Mouse (Mus musculus): ENCODE results near the gene Sfi1. TPM values are rescaled to one million over a fixed set of nuclear protein-coding genes. Genes with fewer than 3 reads are reported as not detected.
A peak's percentile ranks its signal among the peaks of the same experiment; 100 is the strongest.
"Not testable (repeated sequence)": the region's sequence is repeated elsewhere in the genome, so short reads cannot be mapped to it uniquely, and the experiment has no call there.

Gene Sfi1
- total RNA-seq, 2 experiments from 2014 or later = 14.9 to 33.4 TPM

DNA sequence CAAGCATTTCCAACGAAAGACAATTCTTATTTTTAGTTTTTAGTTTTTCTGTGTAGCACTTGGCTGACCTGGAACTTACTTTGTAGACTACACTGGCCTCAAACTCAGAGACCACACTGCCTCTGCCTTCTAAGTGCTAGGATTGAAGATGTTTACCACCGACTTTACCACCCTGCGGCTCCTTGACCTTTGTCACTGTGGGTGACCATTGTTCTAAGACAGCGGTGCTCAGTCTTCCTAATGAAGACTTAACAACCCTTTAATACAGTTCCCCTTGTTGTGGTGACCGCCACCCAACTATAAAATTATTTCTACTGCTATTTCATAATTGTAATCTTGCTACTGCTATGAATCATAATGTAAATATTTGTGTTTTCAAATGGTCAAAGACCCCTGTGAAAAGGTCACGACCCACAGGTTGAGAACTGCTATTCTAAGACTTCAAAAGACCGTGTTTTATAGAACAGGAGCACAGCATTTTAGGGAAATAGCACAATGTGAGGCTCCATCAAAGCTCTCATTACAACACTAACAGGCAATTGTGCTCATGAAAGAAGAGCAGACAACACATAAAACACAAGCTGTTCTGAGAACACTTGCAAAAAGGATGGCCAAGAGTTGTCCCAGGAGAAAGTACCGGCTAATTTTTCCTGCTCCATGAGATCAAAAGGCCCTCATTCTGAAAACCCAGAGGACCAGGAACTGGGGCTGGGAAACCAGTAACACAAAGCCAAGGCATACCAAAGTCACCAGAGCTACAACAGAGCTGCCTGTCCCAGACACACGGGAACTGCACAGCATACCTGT lies 47.7 kb downstream of the Sfi1 start:
- DNase-seq = peak; percentile 24

GRCm38 (mm10) chr11:3143984-3144383 lies 49.3 kb downstream of the Sfi1 start:
- not testable (repeated sequence) for DNase-seq

- peak; percentile 80 for DNase-seq
Observed at GRCm38 (mm10) chr11:3142413-3142812, 50.9 kb downstream of the Sfi1 start.

DNA sequence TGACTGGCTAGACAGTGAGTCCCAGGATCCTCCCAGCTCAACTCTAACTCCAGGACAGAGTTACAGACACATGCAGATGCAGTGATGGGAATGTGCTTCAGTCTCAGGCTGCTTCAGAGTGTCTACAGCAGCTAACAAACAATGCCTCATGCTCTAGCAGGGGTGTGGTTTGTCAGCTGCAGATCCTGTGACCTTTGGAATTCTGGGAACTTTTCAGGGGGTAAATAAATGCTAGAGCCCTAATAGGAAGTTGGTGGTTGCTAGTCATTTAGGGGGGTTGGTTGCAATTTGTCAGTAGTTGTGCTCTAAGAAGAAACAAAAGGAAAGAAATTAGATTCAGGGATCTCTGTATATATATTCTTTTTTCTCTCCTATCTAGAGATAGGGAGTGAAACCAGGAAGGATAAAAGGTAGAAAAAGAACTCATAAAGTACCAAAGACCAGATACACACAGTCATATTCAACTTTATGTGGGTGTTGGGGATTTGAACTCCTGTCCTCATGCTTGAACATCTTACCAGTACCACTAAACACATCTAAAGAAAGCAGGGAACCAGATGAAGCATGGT lies 52.2 kb downstream of the Sfi1 start:
- DNase-seq = not testable (repeated sequence)

GRCm38 (mm10) chr11:3138323-3138722 lies 54.9 kb downstream of the Sfi1 start:
- peak; percentile 36 for DNase-seq

DNA sequence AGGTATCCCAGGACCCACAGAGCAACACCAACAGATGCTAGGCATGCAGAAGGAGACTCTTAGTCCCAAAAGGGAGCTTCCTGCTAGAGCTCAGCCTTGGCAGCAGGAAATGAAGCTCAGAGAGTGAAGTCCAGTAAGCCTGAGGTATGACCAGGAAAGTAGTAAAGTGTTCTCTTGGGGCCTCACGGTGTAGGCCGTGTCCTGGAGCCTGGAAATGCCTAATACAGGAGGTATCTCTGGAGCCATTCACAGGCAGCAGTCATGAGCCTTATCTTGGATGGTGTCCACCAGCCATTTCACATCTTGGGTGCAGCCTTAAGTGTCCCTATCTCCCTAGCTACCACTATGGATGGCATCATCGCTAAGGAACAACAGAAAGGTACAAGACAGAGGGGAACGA lies 56.0 kb downstream of the Sfi1 start:
- DNase-seq = peak; percentile 57

DNA sequence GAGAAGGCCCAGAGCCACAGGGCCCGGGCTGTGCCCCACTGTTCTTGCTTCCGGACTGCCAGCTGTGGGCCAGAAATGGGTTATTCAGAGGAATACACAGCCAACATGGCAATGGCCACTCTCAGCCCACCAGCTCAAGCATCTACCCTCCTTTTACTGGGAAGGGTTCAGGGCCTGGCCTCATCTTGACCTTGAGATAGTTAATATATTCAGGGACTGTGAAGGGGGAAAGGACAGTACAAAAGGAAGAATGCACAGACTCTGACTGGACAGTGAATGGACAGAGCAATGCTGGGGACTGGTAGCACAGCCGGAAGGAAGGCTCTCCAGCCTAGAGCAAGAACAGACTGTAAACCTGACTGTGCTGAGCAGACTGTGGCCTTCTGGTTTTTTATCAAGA lies 57.3 kb downstream of the Sfi1 start:
- not testable (repeated sequence) for DNase-seq

DNA sequence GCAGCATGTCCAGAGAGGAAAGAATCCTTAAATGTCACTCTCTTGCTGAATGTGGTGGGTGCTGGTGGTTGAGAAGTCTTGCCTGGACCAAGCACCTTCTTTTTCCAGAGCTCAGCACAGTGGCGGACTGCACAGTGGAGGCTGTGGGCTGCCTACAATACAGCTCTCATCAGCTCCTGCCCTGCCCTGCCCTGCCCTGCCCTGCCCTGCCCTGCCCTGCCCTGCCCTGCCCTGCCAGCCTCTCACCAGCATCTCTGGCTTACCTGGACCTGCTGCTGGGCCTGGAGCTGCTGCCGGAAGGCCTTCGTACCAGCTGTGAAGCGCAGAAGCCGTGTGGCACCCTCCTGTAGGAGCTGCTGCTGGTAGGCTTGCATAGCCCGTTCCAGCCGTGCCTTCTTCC lies 57.9 kb downstream of the Sfi1 start:
- DNase-seq = not testable (repeated sequence)

DNA sequence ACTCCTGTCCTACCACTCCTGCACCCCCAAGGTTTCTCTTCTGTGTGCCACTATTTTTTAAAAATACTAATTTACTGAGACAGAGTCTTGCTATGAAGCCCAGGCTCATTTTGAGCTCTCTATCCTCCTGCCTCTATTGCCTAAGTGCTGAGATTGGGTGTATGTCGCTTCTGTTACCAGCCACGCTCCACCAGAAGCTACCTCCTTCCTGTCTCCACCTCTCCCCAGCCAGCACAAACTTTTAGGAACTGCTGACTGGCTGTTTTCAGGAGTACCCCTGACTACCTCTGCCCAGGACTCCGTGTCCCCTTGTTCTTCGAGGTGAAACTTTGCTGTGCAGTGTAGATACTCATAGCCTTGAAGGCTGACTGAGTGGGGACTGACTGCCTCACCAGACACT lies 59.9 kb downstream of the Sfi1 start:
- DNase-seq = not testable (repeated sequence)

GRCm38 (mm10) chr11:3132957-3133356 lies 60.3 kb downstream of the Sfi1 start:
- DNase-seq = peak; percentile 49

DNA sequence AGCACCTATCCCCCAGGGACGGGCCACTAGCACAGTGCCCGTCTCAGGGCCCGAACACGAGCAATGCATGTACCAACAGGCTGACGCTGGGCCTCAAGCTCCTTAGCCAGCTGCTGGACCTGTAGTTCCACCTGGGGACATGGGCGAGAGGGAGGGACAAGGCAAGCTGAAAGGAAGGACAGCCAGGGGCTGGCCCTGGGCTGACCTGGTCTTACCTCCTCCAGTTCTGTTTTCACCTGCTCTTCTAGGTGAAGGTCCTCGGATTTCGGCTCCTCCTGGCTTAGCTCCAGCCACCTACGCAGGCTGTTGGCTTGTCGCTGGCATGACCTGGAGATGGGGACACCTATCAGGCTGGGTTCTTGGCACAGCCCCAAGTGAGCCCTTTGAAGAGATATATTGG lies 61.3 kb downstream of the Sfi1 start:
- DNase-seq = peak; percentile 72

GRCm38 (mm10) chr11:3129852-3130251 lies 63.4 kb downstream of the Sfi1 start:
- peak; percentile 71 for DNase-seq

DNA sequence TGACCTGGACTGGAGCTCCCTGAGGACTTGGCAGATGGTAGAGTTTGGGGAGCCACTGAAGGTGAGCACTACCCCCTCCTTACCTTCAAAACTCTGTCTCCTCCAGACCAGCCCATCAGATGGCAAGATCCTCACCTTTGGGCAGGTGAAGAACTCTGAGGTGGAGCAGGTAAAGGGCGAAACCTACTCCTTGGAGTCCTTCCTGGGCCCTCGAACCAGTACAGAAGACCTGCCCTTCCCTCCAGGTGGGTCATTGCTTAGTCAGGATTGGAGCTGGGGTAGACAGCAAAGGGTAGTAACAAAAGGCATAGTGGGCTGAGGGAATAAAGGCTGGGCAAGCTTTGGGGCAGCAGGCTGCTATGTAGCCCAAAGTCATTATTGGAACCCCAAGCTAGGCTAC lies 64.0 kb downstream of the Sfi1 start:
- not testable (repeated sequence) for DNase-seq

DNA sequence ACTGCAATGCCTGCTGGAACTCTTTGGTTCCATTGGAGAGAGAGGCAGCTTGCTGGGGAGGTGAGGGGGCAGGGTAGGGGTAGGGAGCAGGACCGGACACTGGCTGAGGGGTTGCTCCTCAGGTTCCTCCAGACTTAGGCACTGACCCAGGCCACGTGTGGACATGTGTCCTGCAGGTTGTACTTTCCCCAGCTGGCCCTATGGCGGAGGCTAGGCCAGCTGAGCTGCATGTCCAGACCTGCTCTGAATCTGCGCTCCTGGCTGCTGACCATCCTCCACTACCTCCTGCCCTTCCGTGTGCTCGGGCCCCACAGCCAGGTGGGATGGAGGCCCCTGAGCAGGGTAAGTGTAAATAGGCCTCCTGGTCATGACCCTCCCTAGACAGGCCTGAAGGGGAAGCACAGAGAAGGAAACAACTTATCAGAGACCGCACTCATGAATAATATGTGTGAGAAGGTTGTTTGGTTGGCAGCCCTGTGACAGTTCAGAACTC lies 65.9 kb downstream of the Sfi1 start:
- peak; percentile 62 for DNase-seq

DNA sequence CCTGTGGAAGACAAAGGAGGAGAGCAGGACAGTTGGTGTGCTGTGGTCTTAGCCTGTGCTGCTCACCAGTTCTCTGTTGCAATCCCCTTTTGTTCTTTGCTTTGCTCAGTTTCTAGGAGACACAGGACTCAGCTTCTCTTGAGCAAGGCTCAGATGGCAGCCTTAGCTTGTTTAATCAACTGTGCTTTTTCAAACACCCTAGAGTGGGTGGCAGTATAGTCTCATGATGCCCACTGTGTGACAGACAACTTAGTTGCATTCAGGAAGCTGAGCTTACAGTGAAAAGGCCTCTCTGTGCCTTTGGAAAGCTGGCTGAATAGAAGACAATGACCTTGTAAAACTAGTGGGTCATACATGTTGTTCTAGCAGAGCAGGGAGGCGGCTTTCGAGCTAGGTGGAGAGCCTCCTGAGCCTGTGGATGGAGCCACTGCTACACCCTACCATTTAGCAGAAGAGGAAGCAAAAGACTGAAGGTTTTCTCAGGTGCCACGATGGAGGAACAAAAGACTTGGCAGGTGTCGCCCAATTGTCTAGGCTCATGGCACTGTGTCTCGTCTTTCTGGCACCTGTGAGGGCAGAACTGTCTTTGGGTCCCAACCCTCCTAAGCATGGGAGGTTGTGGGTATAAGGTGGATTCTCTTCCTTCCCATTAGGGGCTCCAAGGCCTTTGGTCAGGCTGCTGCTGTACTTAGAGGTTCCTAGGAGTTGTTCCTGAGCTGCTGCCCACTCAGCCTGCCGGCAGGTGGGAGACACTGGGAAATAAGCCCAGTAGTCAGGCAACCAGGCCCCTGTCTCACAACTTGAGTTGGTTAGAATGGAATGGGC lies 66.6 kb downstream of the Sfi1 start:
- DNase-seq = peak; percentile 85

GRCm38 (mm10) chr11:3125922-3126321 lies 67.3 kb downstream of the Sfi1 start:
- DNase-seq = not testable (repeated sequence)

DNA sequence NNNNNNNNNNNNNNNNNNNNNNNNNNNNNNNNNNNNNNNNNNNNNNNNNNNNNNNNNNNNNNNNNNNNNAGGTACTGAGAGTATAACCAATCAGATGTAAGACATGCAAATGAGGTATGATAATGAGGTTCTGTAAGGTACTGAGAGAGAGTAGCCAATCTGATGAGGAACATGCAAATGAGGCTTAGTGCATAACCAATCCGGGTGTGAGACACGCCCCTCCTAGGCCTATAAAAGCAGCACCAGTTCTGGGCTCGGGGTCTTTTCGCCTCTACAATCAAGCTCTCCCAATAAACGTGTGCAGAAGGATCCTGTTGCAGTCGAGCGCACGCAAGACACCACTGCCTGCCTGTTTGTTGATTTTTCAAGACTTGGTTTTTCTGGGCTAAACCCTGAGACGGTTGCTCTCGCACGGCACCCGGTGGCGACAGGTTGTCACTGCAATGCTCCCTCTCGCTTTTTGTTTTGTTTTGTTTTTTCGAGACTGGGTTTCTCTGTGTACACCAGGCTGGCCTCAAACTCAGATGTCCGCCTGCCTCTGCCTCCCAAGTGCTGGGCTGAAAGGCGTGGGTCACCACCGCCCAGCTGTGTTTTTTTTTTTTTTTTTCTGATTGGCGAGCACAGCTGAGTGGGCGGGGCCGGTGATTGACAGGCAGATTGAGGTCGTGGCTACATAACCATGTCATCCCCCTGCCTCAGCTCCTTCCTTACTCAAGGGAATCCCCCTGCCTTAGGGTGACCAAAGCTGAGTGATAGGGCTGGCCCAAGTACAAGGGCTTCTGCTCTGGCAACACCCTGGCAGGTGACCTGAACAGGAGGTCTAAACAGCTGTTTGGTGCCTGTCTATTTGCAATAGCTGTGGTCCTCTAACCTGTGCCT lies 68.1 kb downstream of the Sfi1 start:
- DNase-seq = not testable (repeated sequence)

DNA sequence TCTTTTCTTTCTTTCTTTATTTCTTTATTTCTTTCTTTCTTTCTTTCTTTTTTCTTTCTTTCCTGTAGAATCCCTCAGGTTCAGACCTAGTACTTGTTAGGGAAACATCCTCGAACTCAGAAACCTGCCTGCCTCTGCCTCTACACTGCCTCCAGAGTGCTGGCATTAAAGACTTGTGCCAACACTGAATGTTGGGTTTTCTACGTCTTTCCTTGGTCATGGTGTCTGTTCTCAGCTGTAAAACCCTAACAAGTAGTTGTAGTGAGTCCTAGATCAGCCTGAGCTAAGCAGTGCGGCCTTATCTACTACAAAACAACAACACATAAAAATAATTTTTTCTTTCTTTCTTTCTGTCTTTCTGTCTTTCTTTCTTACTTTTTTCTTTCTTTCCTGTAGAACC lies 78.9 kb downstream of the Sfi1 start:
- DNase-seq = no peak

DNA sequence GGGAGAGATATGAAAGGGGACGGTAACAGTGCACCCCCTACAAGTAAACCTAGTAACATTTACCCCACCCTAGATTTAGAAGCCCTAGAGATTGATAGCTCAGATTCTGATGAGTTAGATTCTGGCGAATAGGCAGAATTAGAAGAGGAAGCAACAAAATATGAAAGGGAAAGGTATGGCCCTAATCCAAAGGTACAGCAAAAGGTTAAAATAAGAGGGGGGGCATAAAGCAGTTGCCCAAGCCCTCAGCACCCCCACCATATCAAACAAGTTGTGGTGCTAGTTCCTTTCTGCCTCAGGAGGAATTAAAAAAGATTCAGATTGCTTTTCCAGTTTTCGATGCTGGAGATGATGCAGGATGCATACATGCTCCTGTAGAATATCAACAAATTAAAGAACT lies 87.1 kb downstream of the Sfi1 start:
- no peak for DNase-seq

DNA sequence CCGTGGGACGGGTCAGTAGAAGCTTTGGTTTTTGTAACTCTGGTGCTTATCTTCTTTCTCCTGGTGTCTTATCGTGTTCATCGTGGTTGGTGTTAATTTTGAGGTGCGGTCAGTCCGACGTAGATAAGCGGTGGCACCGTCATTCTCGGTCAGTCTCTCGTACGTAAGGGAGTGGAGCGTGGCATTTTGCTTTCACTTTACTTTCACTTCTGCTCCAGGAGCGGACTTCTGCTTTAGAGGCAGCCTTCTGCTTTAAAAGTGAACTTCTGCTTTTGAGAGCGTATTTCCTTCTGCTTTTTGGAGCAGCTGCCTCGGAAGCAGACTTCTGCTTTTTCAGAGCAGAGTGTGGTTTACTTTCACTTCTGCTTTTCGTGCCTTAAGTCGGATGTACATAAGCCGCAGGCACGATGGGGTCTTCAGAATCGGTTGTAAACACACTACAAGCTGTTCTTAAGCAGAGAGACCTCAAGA lies 88.0 kb downstream of the Sfi1 start:
- no peak for DNase-seq

GRCm38 (mm10) chr11:3104501-3105260 lies 88.6 kb downstream of the Sfi1 start:
- DNase-seq = peak; percentile 44

Data from gastrocnemius, postnatal 10 days (tissue).